Mouse (Mus musculus) forebrain, embryonic 12.5 days (tissue): ENCODE measurements around the gene Efcab9. TPM values are rescaled to one million over a fixed set of nuclear protein-coding genes. Genes with fewer than 3 reads are reported as not detected.

Experiments
- ATAC-seq: fragments of 200-750 bp; cut with Nextera tagmentation; 2 replicates; pipeline ENCODE4 v1.8.0; 2017; ENCODE audit warnings: moderate TSS enrichment; ENCODE audit not compliant: low FRiP score
- H3K27ac ChIP-seq: fragments of 300-500 bp; sonication (generic); 2 replicates; pipeline ENCODE4 v1.5.1; 2016; ENCODE audit warnings: mild to moderate bottlenecking
- H3K27me3 ChIP-seq: fragments of 300-500 bp; sonication (generic); 2 replicates; pipeline ENCODE4 v1.6.1; 2016; ENCODE audit warnings: mild to moderate bottlenecking
- H3K36me3 ChIP-seq: fragments of 300-500 bp; sonication (generic); replicated peaks from 2 replicates; pipeline ENCODE4 v1.6.1; 2016; ENCODE audit warnings: mild to moderate bottlenecking
- H3K4me1 ChIP-seq: fragments of 300-500 bp; sonication (generic); 2 replicates; pipeline ENCODE4 v1.6.1; 2016
- H3K4me2 ChIP-seq: fragments of 300-500 bp; sonication (generic); 2 replicates; pipeline ENCODE4 v1.6.1; 2016; ENCODE audit warnings: mild to moderate bottlenecking, moderate library complexity
- H3K4me3 ChIP-seq: fragments of 300-500 bp; sonication (generic); replicated peaks from 2 replicates; pipeline ENCODE4 v1.5.1; 2016; ENCODE audit warnings: mild to moderate bottlenecking
- H3K9ac ChIP-seq: fragments of 300-500 bp; sonication (generic); 2 replicates; pipeline ENCODE4 v1.6.1; 2016; ENCODE audit warnings: mild to moderate bottlenecking
- H3K9me3 ChIP-seq: fragments of 300-500 bp; sonication (generic); 2 replicates; pipeline ENCODE4 v1.6.1; 2016
- WGBS: fragments of 180-500 bp; shearing (Covaris S2); methylation state at CpG from one replicate; pipeline ENCODE4 v1.1.7; 2016; 5-methylcytosine and 5-hydroxymethylcytosine counted together
- polyA plus RNA-seq: library from polyadenylated mRNA; unstranded; fragments of >200 nt; fragmentation: Nextera tagmentation; extraction: Ambion mirVana; gene quantifications from 2 replicates; pipeline ENCODE4 v1.2.1, GENCODE M21; 2016

The Efcab9 gene
- polyA plus RNA-seq: 0.27 TPM in 1 of 2 replicates, not detected in the other

- Histone ChIP-seq H3K9me3 (no peaks in the 10 kb centered on the region), H3K4me2 (peak within 1 kb of the TSS; percentile 99), H3K4me3 (peak within 1 kb of the TSS; percentile 70), H3K27me3 (peaks cover 49% of the 10 kb centered on the region), H3K27ac (no peak within 1 kb of the TSS), H3K9ac (peak within 1 kb of the TSS; percentile 71), H3K4me1 (peaks cover 24% of the 10 kb centered on the region), H3K36me3 (0 out of 2 replicates have a peak, but pooled peaks cover 6% of the 10 kb centered on the region)
- ATAC-seq: peak; percentile 24; the same call in 1 of the 2 replicates
- 7% methylated on average over 33 of the region's 33 CpGs for WGBS
Observed at GRCm38 (mm10) chr11:32531871-32532764, at the start of gene Efcab9. Gene Efcab9 (minus strand): TSS chr11:32532081.

- Histone ChIP-seq H3K4me3 (no peak overlapping the region), H3K4me2 (no peak overlapping the region), H3K9me3 (no peaks in the 10 kb centered on the region), H3K27ac (no peak overlapping the region), H3K36me3 (no peaks in the 10 kb centered on the region), H3K27me3 (no peaks in the 10 kb centered on the region), H3K4me1 (no peaks in the 10 kb centered on the region), H3K9ac (no peak overlapping the region)
- WGBS: 42% methylated on average over 2 of the region's 2 CpGs
- ATAC-seq: no peak
Observed at GRCm38 (mm10) chr11:32581031-32581430, 49.1 kb upstream of the Efcab9 start.

- 75% methylated on average over 16 of the region's 16 CpGs for WGBS
- H3K4me1 ChIP-seq: no peaks in the 10 kb centered on the region
- H3K9me3 ChIP-seq: no peaks in the 10 kb centered on the region
- ATAC-seq: 0 out of 2 replicates have a peak, but pooled peaks have one; percentile 64
- H3K27me3 ChIP-seq: no peaks in the 10 kb centered on the region
- no peak overlapping the region for H3K4me2 ChIP-seq
- no peak overlapping the region for H3K4me3 ChIP-seq
- H3K9ac ChIP-seq: no peak overlapping the region
- no peak overlapping the region for H3K27ac ChIP-seq
- no peaks in the 10 kb centered on the region for H3K36me3 ChIP-seq
Observed at GRCm38 (mm10) chr11:32580305-32580947, 48.5 kb upstream of the Efcab9 start.

- Histone ChIP-seq H3K9ac (no peak overlapping the region), H3K4me2 (no peak overlapping the region), H3K9me3 (no peaks in the 10 kb centered on the region), H3K4me1 (no peaks in the 10 kb centered on the region), H3K4me3 (no peak overlapping the region), H3K27ac (no peak overlapping the region), H3K27me3 (no peaks in the 10 kb centered on the region), H3K36me3 (no peaks in the 10 kb centered on the region)
- 69% methylated on average over 5 of the region's 5 CpGs for WGBS
- no peak for ATAC-seq
Observed at GRCm38 (mm10) chr11:32576760-32577050, 44.8 kb upstream of the Efcab9 start.

- Histone ChIP-seq H3K9ac (no peak overlapping the region), H3K27ac (no peak overlapping the region), H3K9me3 (no peaks in the 10 kb centered on the region), H3K27me3 (no peaks in the 10 kb centered on the region), H3K4me2 (no peak overlapping the region), H3K4me1 (no peaks in the 10 kb centered on the region), H3K36me3 (no peaks in the 10 kb centered on the region), H3K4me3 (no peak overlapping the region)
- 88% methylated on average over 6 of the region's 6 CpGs for WGBS
- ATAC-seq: no peak
Observed at GRCm38 (mm10) chr11:32575964-32576759, 44.3 kb upstream of the Efcab9 start.

GRCm38 (mm10) chr11:32573669-32574068, 41.8 kb upstream of the Efcab9 start:
- no peak overlapping the region for H3K27ac ChIP-seq
- H3K4me1 ChIP-seq: no peaks in the 10 kb centered on the region
- no peak overlapping the region for H3K9ac ChIP-seq
- no peaks in the 10 kb centered on the region for H3K9me3 ChIP-seq
- H3K4me2 ChIP-seq: no peak overlapping the region
- H3K27me3 ChIP-seq: no peaks in the 10 kb centered on the region
- H3K4me3 ChIP-seq: no peak overlapping the region
- ATAC-seq: no peak
- no peaks in the 10 kb centered on the region for H3K36me3 ChIP-seq
- WGBS: 79% methylated on average over 2 of the region's 2 CpGs

GRCm38 (mm10) chr11:32571103-32571502, 39.2 kb upstream of the Efcab9 start:
- Histone ChIP-seq H3K9me3 (no peaks in the 10 kb centered on the region), H3K4me2 (no peak overlapping the region), H3K27me3 (no peaks in the 10 kb centered on the region), H3K4me3 (no peak overlapping the region), H3K27ac (no peak overlapping the region), H3K9ac (no peak overlapping the region), H3K4me1 (no peaks in the 10 kb centered on the region), H3K36me3 (no peaks in the 10 kb centered on the region)
- ATAC-seq: no peak
- WGBS: 94% methylated on average over 6 of the region's 6 CpGs

GRCm38 (mm10) chr11:32568637-32569293, 36.9 kb upstream of the Efcab9 start:
- H3K9ac ChIP-seq: no peak overlapping the region
- no peak for ATAC-seq
- no peaks in the 10 kb centered on the region for H3K9me3 ChIP-seq
- H3K27me3 ChIP-seq: no peaks in the 10 kb centered on the region
- H3K36me3 ChIP-seq: no peaks in the 10 kb centered on the region
- H3K4me2 ChIP-seq: no peak overlapping the region
- no peak overlapping the region for H3K27ac ChIP-seq
- peaks cover under 1% of the 10 kb centered on the region; the same call in 1 of the 2 replicates for H3K4me1 ChIP-seq
- WGBS: 92% methylated on average over 15 of the region's 15 CpGs
- no peak overlapping the region for H3K4me3 ChIP-seq

- WGBS: 93% methylated on average over 7 of the region's 7 CpGs
- ATAC-seq: no peak
- H3K4me1 ChIP-seq: peaks cover 5% of the 10 kb centered on the region
- no peak overlapping the region for H3K4me3 ChIP-seq
- H3K36me3 ChIP-seq: no peaks in the 10 kb centered on the region
- H3K27me3 ChIP-seq: no peaks in the 10 kb centered on the region
- no peaks in the 10 kb centered on the region for H3K9me3 ChIP-seq
- H3K9ac ChIP-seq: no peak overlapping the region
- no peak overlapping the region for H3K4me2 ChIP-seq
- no peak overlapping the region for H3K27ac ChIP-seq
Observed at GRCm38 (mm10) chr11:32568060-32568459, 36.2 kb upstream of the Efcab9 start.

- WGBS: 88% methylated on average over 10 of the region's 10 CpGs
Observed at GRCm38 (mm10) chr11:32567000-32567855, 35.3 kb upstream of the Efcab9 start.

GRCm38 (mm10) chr11:32566184-32566583, 34.3 kb upstream of the Efcab9 start:
- Histone ChIP-seq H3K36me3 (no peaks in the 10 kb centered on the region), H3K4me3 (no peak overlapping the region), H3K4me1 (peaks cover 6% of the 10 kb centered on the region), H3K27ac (no peak overlapping the region), H3K9ac (no peak overlapping the region), H3K27me3 (no peaks in the 10 kb centered on the region), H3K4me2 (no peak overlapping the region), H3K9me3 (no peaks in the 10 kb centered on the region)
- ATAC-seq: no peak
- 92% methylated on average over 6 of the region's 6 CpGs for whole genome bisulfite sequencing

More at GRCm38 (mm10) chr11:32567000-32567855, 35.3 kb upstream of the Efcab9 start:
- no peaks in the 10 kb centered on the region for H3K36me3 ChIP-seq
- no peak for ATAC-seq
- H3K9ac ChIP-seq: no peak overlapping the region
- H3K9me3 ChIP-seq: no peaks in the 10 kb centered on the region
- H3K4me2 ChIP-seq: no peak overlapping the region
- H3K4me1 ChIP-seq: peaks cover 6% of the 10 kb centered on the region
- H3K4me3 ChIP-seq: no peak overlapping the region
- H3K27ac ChIP-seq: no peak overlapping the region
- H3K27me3 ChIP-seq: no peaks in the 10 kb centered on the region
